Mouse (Mus musculus) testis, postnatal 14 days (tissue): ENCODE data around the gene Pld4.
"Not testable (repeated sequence)": the region's sequence is repeated elsewhere in the genome, so short reads cannot be mapped to it uniquely, and the experiment has no call there.

Source experiments
- DNase-seq: peaks from one replicate; pipeline ENCODE4 v3.0.0; 2021; ENCODE audit warnings: low spot score

The Pld4 gene

GRCm38 (mm10) chr12:112801864-112802846, 41.7 kb downstream of the Pld4 start, which contains the start of gene Ahnak2:
TSS of gene Ahnak2 (minus strand) at chr12:112802657.
- peak; percentile 54 for DNase-seq

GRCm38 (mm10) chr12:112802917-112803316, 42.5 kb downstream of the Pld4 start:
- DNase-seq, result no peak

- DNase-seq, result no peak
Observed at GRCm38 (mm10) chr12:112804046-112804445, 43.6 kb downstream of the Pld4 start.

- no peak for DNase-seq
Observed at GRCm38 (mm10) chr12:112806044-112806443, 45.6 kb downstream of the Pld4 start.

- DNase-seq, result no peak
Observed at GRCm38 (mm10) chr12:112807796-112808195, 47.3 kb downstream of the Pld4 start.

GRCm38 (mm10) chr12:112808212-112808586, 47.7 kb downstream of the Pld4 start:
- DNase-seq, result no peak

GRCm38 (mm10) chr12:112808587-112809364, 48.3 kb downstream of the Pld4 start, which contains the start of gene Clba1:
TSS of gene Clba1 (plus strand) at chr12:112808937.
- DNase-seq, result peak; percentile 90

- DNase-seq, result no peak
Observed at GRCm38 (mm10) chr12:112809641-112810040, 49.2 kb downstream of the Pld4 start.

GRCm38 (mm10) chr12:112810092-112810885, 49.8 kb downstream of the Pld4 start:
- DNase-seq, result no peak

- no peak for DNase-seq
Observed at GRCm38 (mm10) chr12:112813370-112813769, 52.9 kb downstream of the Pld4 start.

- no peak for DNase-seq
Observed at GRCm38 (mm10) chr12:112814682-112815470, 54.4 kb downstream of the Pld4 start.

- no peak for DNase-seq
Observed at GRCm38 (mm10) chr12:112816294-112816693, 55.8 kb downstream of the Pld4 start.

- DNase-seq, result not testable (repeated sequence)
Observed at GRCm38 (mm10) chr12:112816866-112817265, 56.4 kb downstream of the Pld4 start.
